Mouse (Mus musculus) limb, embryonic 15.5 days (tissue): ENCODE data around the gene Dspp. TPM values are rescaled to one million over a fixed set of nuclear protein-coding genes. Genes with fewer than 3 reads are reported as not detected.

Source experiments
- ATAC-seq: fragments of 200-750 bp; cut with Nextera tagmentation; 2 replicates; pipeline ENCODE4 v1.8.0; 2017; ENCODE audit warnings: low read depth, moderate TSS enrichment; ENCODE audit not compliant: insufficient number of reproducible peaks, low FRiP score, low TSS enrichment
- H3K27ac ChIP-seq: fragments of 300-500 bp; sonication (generic); 2 replicates; pipeline ENCODE4 v1.5.1; 2015; ENCODE audit warnings: moderate library complexity, mild to moderate bottlenecking, inconsistent platforms
- H3K27me3 ChIP-seq: fragments of 300-500 bp; sonication (generic); 2 replicates; pipeline ENCODE4 v1.6.1; 2015; ENCODE audit warnings: inconsistent platforms
- H3K36me3 ChIP-seq: fragments of 300-500 bp; sonication (generic); 2 replicates; pipeline ENCODE4 v1.6.1; 2015; ENCODE audit warnings: inconsistent platforms
- H3K4me1 ChIP-seq: fragments of 300-500 bp; sonication (generic); 2 replicates; pipeline ENCODE4 v1.6.1; 2015; ENCODE audit warnings: inconsistent platforms
- H3K4me2 ChIP-seq: fragments of 300-500 bp; sonication (generic); 2 replicates; pipeline ENCODE4 v1.6.1; 2015; ENCODE audit warnings: mild to moderate bottlenecking, inconsistent platforms
- H3K4me3 ChIP-seq: fragments of 300-500 bp; sonication (generic); 2 replicates; pipeline ENCODE4 v1.5.1; 2015; ENCODE audit warnings: mild to moderate bottlenecking, inconsistent platforms
- H3K9ac ChIP-seq: fragments of 300-500 bp; sonication (generic); 2 replicates; pipeline ENCODE4 v1.6.1; 2015; ENCODE audit warnings: inconsistent platforms
- H3K9me3 ChIP-seq: fragments of 300-500 bp; sonication (generic); 2 replicates; pipeline ENCODE4 v1.6.1; 2016; ENCODE audit warnings: inconsistent platforms
- WGBS: fragments of 180-500 bp; shearing (Covaris S2); methylation state at CpG from one replicate; pipeline ENCODE4 v1.1.7; 2015; 5-methylcytosine and 5-hydroxymethylcytosine counted together
- polyA plus RNA-seq: library from polyadenylated mRNA; unstranded; fragments of >200 nt; fragmentation: Nextera tagmentation; extraction: Ambion mirVana; gene quantifications from 2 replicates; pipeline ENCODE4 v1.2.1, GENCODE M21; 2015

Dspp gene
- polyA plus RNA-seq, 1 experiment from 2014 or later: not detected

GRCm38 (mm10) chr5:104202351-104202750, 31.8 kb downstream of the Dspp start, which contains the start of gene Dmp1:
Gene Dmp1 (plus strand): TSS chr5:104202613.
- WGBS: 64% methylated on average over 5 of the region's 5 CpGs
- no peaks in the 10 kb centered on the region for H3K36me3 ChIP-seq
- no peak within 1 kb of the TSS for H3K4me2 ChIP-seq
- no peaks in the 10 kb centered on the region for H3K9me3 ChIP-seq
- no peak within 1 kb of the TSS for H3K9ac ChIP-seq
- no peaks in the 10 kb centered on the region for H3K4me1 ChIP-seq
- no peak within 1 kb of the TSS for H3K27ac ChIP-seq
- H3K4me3 ChIP-seq: no peak within 1 kb of the TSS
- ATAC-seq: no peak
- H3K27me3 ChIP-seq: no peaks in the 10 kb centered on the region

GRCm38 (mm10) chr5:104212531-104212930, 42.0 kb downstream of the Dspp start:
- no peak for ATAC-seq
- WGBS: 82% methylated on average over 11 of the region's 11 CpGs

GRCm38 (mm10) chr5:104218926-104219325, 48.4 kb downstream of the Dspp start:
- Histone ChIP-seq H3K27me3 (no peaks in the 10 kb centered on the region), H3K4me1 (no peaks in the 10 kb centered on the region), H3K27ac (no peak overlapping the region), H3K36me3 (no peaks in the 10 kb centered on the region), H3K4me3 (no peak overlapping the region), H3K4me2 (no peak overlapping the region), H3K9me3 (no peaks in the 10 kb centered on the region), H3K9ac (no peak overlapping the region)
- ATAC-seq: no peak
- 31% methylated on average over 5 of the region's 5 CpGs for WGBS

More at GRCm38 (mm10) chr5:104212531-104212930, 42.0 kb downstream of the Dspp start:
- Histone ChIP-seq H3K4me3 (no peak overlapping the region), H3K9me3 (no peaks in the 10 kb centered on the region), H3K4me2 (no peak overlapping the region), H3K27me3 (no peaks in the 10 kb centered on the region), H3K36me3 (no peaks in the 10 kb centered on the region), H3K4me1 (no peaks in the 10 kb centered on the region), H3K27ac (no peak overlapping the region), H3K9ac (no peak overlapping the region)

- H3K9me3 ChIP-seq: no peaks in the 10 kb centered on the region
- no peaks in the 10 kb centered on the region for H3K27me3 ChIP-seq
- no peak overlapping the region for H3K9ac ChIP-seq
- ATAC-seq: no peak
- no peak overlapping the region for H3K27ac ChIP-seq
- H3K4me2 ChIP-seq: no peak overlapping the region
- no peaks in the 10 kb centered on the region for H3K4me1 ChIP-seq
- H3K36me3 ChIP-seq: no peaks in the 10 kb centered on the region
- WGBS: 54% methylated on average over 3 of the region's 3 CpGs
- H3K4me3 ChIP-seq: no peak overlapping the region
Measured at GRCm38 (mm10) chr5:104224299-104224698, 53.8 kb downstream of the Dspp start.

- Histone ChIP-seq H3K4me3 (no peak overlapping the region), H3K9ac (no peak overlapping the region), H3K4me1 (no peaks in the 10 kb centered on the region), H3K9me3 (no peaks in the 10 kb centered on the region), H3K4me2 (no peak overlapping the region), H3K27ac (no peak overlapping the region), H3K36me3 (no peaks in the 10 kb centered on the region), H3K27me3 (no peaks in the 10 kb centered on the region)
- no peak for ATAC-seq
Measured at GRCm38 (mm10) chr5:104224750-104225149, 54.2 kb downstream of the Dspp start.

GRCm38 (mm10) chr5:104228497-104228896, 58.0 kb downstream of the Dspp start:
- H3K9me3 ChIP-seq: no peaks in the 10 kb centered on the region
- WGBS: 19% methylated on average over 1 of the region's 1 CpGs
- no peak overlapping the region for H3K4me3 ChIP-seq
- no peak for ATAC-seq
- no peaks in the 10 kb centered on the region for H3K36me3 ChIP-seq
- H3K4me2 ChIP-seq: no peak overlapping the region
- no peaks in the 10 kb centered on the region for H3K4me1 ChIP-seq
- H3K9ac ChIP-seq: no peak overlapping the region
- H3K27me3 ChIP-seq: no peaks in the 10 kb centered on the region
- no peak overlapping the region for H3K27ac ChIP-seq

Other genes with a start within 250 kb of the Dspp start
- 0.18 TPM in 1 of 2 replicates, not detected in the other for gene Hsd17b13, start 193.3 kb upstream of the Dspp start, polyA plus RNA-seq
- 2.9 and 4.0 TPM in 2 replicates for gene Hsd17b11, start 148.8 kb upstream of the Dspp start, polyA plus RNA-seq
- 57.0 and 59.6 TPM in 2 replicates for gene Nudt9, start 124.4 kb upstream of the Dspp start, polyA plus RNA-seq
- gene Gm17660, start 93.1 kb upstream of the Dspp start, polyA plus RNA-seq: not detected in 2 replicates
- 96.7 and 115 TPM in 2 replicates for gene Sparcl1, start 57.0 kb upstream of the Dspp start, polyA plus RNA-seq
- 7.7 and 14.3 TPM in 2 replicates for gene Dmp1, start 31.9 kb downstream of the Dspp start, polyA plus RNA-seq
- gene Ibsp, start 128.5 kb downstream of the Dspp start, polyA plus RNA-seq: 275 and 459 TPM in 2 replicates
- 0.12 and 0.16 TPM in 2 replicates for gene Mepe, start 154.6 kb downstream of the Dspp start, polyA plus RNA-seq